Mouse (Mus musculus): ENCODE results near the gene Rfx4.

DNA sequence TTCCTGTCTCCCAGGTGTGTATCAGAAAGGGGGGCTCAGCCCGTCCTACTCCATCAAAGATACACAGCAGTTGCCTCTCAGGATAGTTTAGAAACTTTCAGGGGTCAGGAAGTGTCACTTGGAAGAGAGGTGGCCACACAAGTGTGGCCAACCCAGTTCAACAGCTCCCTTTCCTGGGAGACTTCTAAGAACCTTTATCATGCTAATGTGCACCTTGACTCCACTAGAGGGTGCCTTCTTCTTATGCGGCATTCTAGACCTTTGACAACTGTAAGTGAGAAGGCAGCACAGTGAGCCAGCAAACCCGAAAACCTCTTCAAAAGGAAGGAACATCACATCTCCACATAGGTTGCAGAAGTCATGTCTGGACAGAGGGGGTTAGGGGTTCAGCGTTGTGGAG, 80.2 kb downstream of the Rfx4 start:
- TF ChIP-seq CTCF (IDR thresholded peaks at IDR 0.05; ENCODE audit: low read depth, low read length), result no peak
- no peak for TF ChIP-seq POLR2A (IDR thresholded peaks at IDR 0.05; ENCODE audit: insufficient read depth, low read length)
- TF ChIP-seq EP300 (IDR thresholded peaks at IDR 0.05; ENCODE audit: insufficient read depth, low read depth, low read length), result no peak
